Mouse (Mus musculus) limb, embryonic 14.5 days (tissue): Measurements from ENCODE around the gene Slc25a22. TPM values are rescaled to one million over a fixed set of nuclear protein-coding genes. Genes with fewer than 3 reads are reported as not detected.

Experiments used
- ATAC-seq: fragments of 200-750 bp; cut with Nextera tagmentation; 2 replicates; pipeline ENCODE4 v1.8.0; 2017; ENCODE audit warnings: low read depth, moderate number of reproducible peaks, moderate TSS enrichment; ENCODE audit not compliant: low FRiP score
- DNase-seq: peaks from one replicate; pipeline ENCODE4 v3.0.0-alpha.2; 2015; ENCODE audit warnings: low spot score
- H3K27ac ChIP-seq: fragments of 300-500 bp; sonication (generic); replicated peaks from 2 replicates; pipeline ENCODE4 v1.5.1; 2014; ENCODE audit warnings: low read depth, mild to moderate bottlenecking, low read length, moderate library complexity, mixed read lengths
- H3K27me3 ChIP-seq: fragments of 300-500 bp; sonication (generic); 2 replicates; pipeline ENCODE4 v1.6.1; 2014; ENCODE audit warnings: low read length, mixed read lengths; ENCODE audit not compliant: control insufficient read depth, insufficient read depth
- H3K36me3 ChIP-seq: fragments of 300-500 bp; sonication (generic); 2 replicates; pipeline ENCODE4 v1.6.1; 2014; ENCODE audit warnings: mild to moderate bottlenecking, low read length, moderate library complexity, mixed read lengths; ENCODE audit not compliant: control insufficient read depth, insufficient read depth
- H3K4me1 ChIP-seq: fragments of 300-500 bp; sonication (generic); 2 replicates; pipeline ENCODE4 v1.6.1; 2014; ENCODE audit warnings: antibody characterized with exemption, low read length, mixed read lengths; ENCODE audit not compliant: control insufficient read depth, insufficient read depth
- H3K4me2 ChIP-seq: fragments of 300-500 bp; sonication (generic); replicated peaks from 2 replicates; pipeline ENCODE4 v1.6.1; 2014; ENCODE audit warnings: low read depth, mild to moderate bottlenecking, low read length, moderate library complexity; ENCODE audit not compliant: severe bottlenecking
- H3K4me3 ChIP-seq: fragments of 300-500 bp; sonication (generic); replicated peaks from 2 replicates; pipeline ENCODE4 v1.5.1; 2014; ENCODE audit warnings: low read length
- H3K9ac ChIP-seq: fragments of 300-500 bp; sonication (generic); 2 replicates; pipeline ENCODE4 v1.6.1; 2014; ENCODE audit warnings: mild to moderate bottlenecking, low read depth, low read length, moderate library complexity; ENCODE audit not compliant: severe bottlenecking
- H3K9me3 ChIP-seq: fragments of 300-500 bp; sonication (generic); 2 replicates; pipeline ENCODE4 v1.6.1; 2016; ENCODE audit warnings: low read length; ENCODE audit not compliant: control insufficient read depth
- POLR2A ChIP-seq: fragments of 200-500 bp; IDR thresholded peaks from 2 replicates; pipeline ENCODE4 v1.8.0; 2012; ENCODE audit warnings: inconsistent platforms, mild to moderate bottlenecking, moderate library complexity, borderline replicate concordance; ENCODE audit not compliant: insufficient read depth, insufficient read length; ENCODE audit errors: extremely low read depth
- WGBS: fragments of 180-500 bp; shearing (Covaris S2); extraction: QIAGEN DNeasy Blood & Tissue Kit; methylation state at CpG from one replicate; pipeline ENCODE4 v1.1.7; 2014; 5-methylcytosine and 5-hydroxymethylcytosine counted together
- polyA plus RNA-seq, 2 experiments: library from polyadenylated mRNA; depleted of rRNA in 1 of 2; stranded (reverse) in 1 of 2; unstranded in 1 of 2; fragments of >200 nt; fragmentation: Nextera tagmentation in 1 of 2; extraction: Ambion mirVana in 1 of 2; gene quantifications; 2 replicates each; pipeline versions ENCODE4 v1.2.1 to v1.2.3; 2012 to 2014

The Slc25a22 gene
- polyA plus RNA-seq, 2 experiments: 22.8 to 75.1 TPM

- Histone ChIP-seq H3K27ac (no peak overlapping the region), H3K4me3 (no peak overlapping the region), H3K4me2 (no peak overlapping the region), H3K4me1 (peaks cover 37% of the 10 kb centered on the region), H3K27me3 (no peaks in the 10 kb centered on the region), H3K9ac (no peak overlapping the region), H3K36me3 (peaks cover 28% of the 10 kb centered on the region), H3K9me3 (no peaks in the 10 kb centered on the region)
- TF ChIP-seq POLR2A: no peak
- ATAC-seq (no peak), DNase-seq (no peak)
- WGBS: 86% methylated on average over 12 of the region's 12 CpGs
Measured at GRCm38 (mm10) chr7:141438201-141438968, 693 bp upstream of the Slc25a22 start.

- H3K9me3 ChIP-seq: no peaks in the 10 kb centered on the region
- H3K4me2 ChIP-seq: peak overlapping the region; percentile 91
- no peak overlapping the region for H3K27ac ChIP-seq
- no peak for TF ChIP-seq POLR2A
- peaks cover 26% of the 10 kb centered on the region for H3K4me1 ChIP-seq
- H3K9ac ChIP-seq: peak overlapping the region; percentile 71; the same call in 1 of the 2 replicates
- H3K27me3 ChIP-seq: no peaks in the 10 kb centered on the region
- no peak for DNase-seq
- peak overlapping the region; percentile 63 for H3K4me3 ChIP-seq
- 71% methylated on average over 2 of the region's 2 CpGs for WGBS
- no peak for ATAC-seq
- peaks cover 40% of the 10 kb centered on the region for H3K36me3 ChIP-seq
Measured at GRCm38 (mm10) chr7:141436523-141436892, 1.2 kb downstream of the Slc25a22 start.

- Histone ChIP-seq H3K27ac (no peak overlapping the region), H3K27me3 (no peaks in the 10 kb centered on the region), H3K4me1 (peaks cover 26% of the 10 kb centered on the region), H3K9me3 (no peaks in the 10 kb centered on the region), H3K36me3 (peaks cover 40% of the 10 kb centered on the region), H3K4me3 (no peak overlapping the region; the same call in 1 of the 2 replicates), H3K9ac (no peak overlapping the region), H3K4me2 (peak overlapping the region; percentile 83)
- no peak for DNase-seq
- no peak for ATAC-seq
- WGBS: 88% methylated on average over 9 of the region's 9 CpGs
- TF ChIP-seq POLR2A: no peak
Measured at GRCm38 (mm10) chr7:141435856-141436522, 1.7 kb downstream of the Slc25a22 start.

- peaks cover 45% of the 10 kb centered on the region for H3K36me3 ChIP-seq
- 0 out of 2 replicates have a peak, but pooled peaks have one; percentile 20 for ATAC-seq
- no peak overlapping the region for H3K27ac ChIP-seq
- DNase-seq: no peak
- H3K9ac ChIP-seq: peak overlapping the region; percentile 66
- no peaks in the 10 kb centered on the region for H3K9me3 ChIP-seq
- WGBS: 3% methylated on average over 17 of the region's 17 CpGs
- no peak for TF ChIP-seq POLR2A
- peak overlapping the region; percentile 47 for H3K4me3 ChIP-seq
- peak overlapping the region; percentile 83 for H3K4me2 ChIP-seq
- H3K27me3 ChIP-seq: no peaks in the 10 kb centered on the region
- peaks cover 26% of the 10 kb centered on the region for H3K4me1 ChIP-seq
Measured at GRCm38 (mm10) chr7:141435129-141435855, 2.4 kb downstream of the Slc25a22 start.

- peak; percentile 63 for DNase-seq
- no peak for TF ChIP-seq POLR2A
- WGBS: 9% methylated on average over 7 of the region's 8 CpGs
Measured at GRCm38 (mm10) chr7:141434464-141434863, 3.2 kb downstream of the Slc25a22 start.

More at GRCm38 (mm10) chr7:141434464-141434863, 3.2 kb downstream of the Slc25a22 start:
- Histone ChIP-seq H3K9ac (peak overlapping the region; percentile 66), H3K4me2 (peak overlapping the region; percentile 83), H3K4me3 (peak overlapping the region; percentile 47), H3K36me3 (peaks cover 40% of the 10 kb centered on the region), H3K4me1 (peaks cover 26% of the 10 kb centered on the region), H3K27ac (no peak overlapping the region), H3K27me3 (no peaks in the 10 kb centered on the region), H3K9me3 (no peaks in the 10 kb centered on the region)
- no peak for ATAC-seq
